Mouse (Mus musculus) C2C12 (cell line): ENCODE results near the gene Atp5d. TPM values are rescaled to one million over a fixed set of nuclear protein-coding genes. Genes with fewer than 3 reads are reported as not detected.
A peak's percentile ranks its signal among the peaks of the same experiment; 100 is the strongest.

ENCODE experiments used
- H3K27me3 ChIP-seq: one replicate; pipeline ENCODE4 v1.6.1; 2011; ENCODE audit not compliant: control insufficient read depth, insufficient read depth, insufficient read length
- H3K36me3 ChIP-seq: one replicate; pipeline ENCODE4 v1.6.1; 2011; ENCODE audit not compliant: control insufficient read depth, insufficient read depth
- H3K4me3 ChIP-seq: one replicate; pipeline ENCODE4 v1.5.1; 2011; ENCODE audit warnings: mild to moderate bottlenecking, control low read depth; ENCODE audit not compliant: poor library complexity, insufficient read depth, severe bottlenecking
- H3K79me2 ChIP-seq: one replicate; pipeline ENCODE4 v1.6.1; 2011; ENCODE audit not compliant: control insufficient read depth, insufficient read depth
- H3K79me3 ChIP-seq: one replicate; pipeline ENCODE4 v1.6.1; 2011; ENCODE audit warnings: low read depth, control low read depth
- H3ac ChIP-seq: one replicate; pipeline ENCODE3; 2011; ENCODE audit warnings: low read depth; ENCODE audit not compliant: control insufficient read depth, insufficient read length
- CEBPB ChIP-seq: IDR thresholded peaks from one replicate; pipeline ENCODE4 v1.6.1; 2011; ENCODE audit warnings: low read depth, mild to moderate bottlenecking, control low read depth, moderate library complexity
- CTCF ChIP-seq: IDR thresholded peaks from one replicate; pipeline ENCODE4 v1.5.1; 2011; ENCODE audit not compliant: control insufficient read depth, insufficient read depth, insufficient read length
- FOSL1 ChIP-seq: IDR thresholded peaks from one replicate; pipeline ENCODE4 v1.8.0; 2011; ENCODE audit warnings: mild to moderate bottlenecking, low read length; ENCODE audit not compliant: poor library complexity, insufficient read depth, severe bottlenecking
- MAX ChIP-seq: IDR thresholded peaks from one replicate; pipeline ENCODE4 v1.6.1; 2011; ENCODE audit warnings: mild to moderate bottlenecking, control low read depth
- MYOD1 ChIP-seq: IDR thresholded peaks from one replicate; pipeline ENCODE4 v1.6.1; 2011; ENCODE audit warnings: low read depth; ENCODE audit not compliant: control insufficient read depth, insufficient read length
- MYOG ChIP-seq: IDR thresholded peaks from one replicate; pipeline ENCODE4 v1.6.1; 2011; ENCODE audit not compliant: control insufficient read depth, insufficient read length; ENCODE audit errors: extremely low read depth
- USF1 ChIP-seq: IDR thresholded peaks from one replicate; pipeline ENCODE4 v1.6.1; 2011; ENCODE audit warnings: low read depth, mild to moderate bottlenecking, control low read depth, moderate library complexity
- polyA plus RNA-seq: library from polyadenylated mRNA; unstranded; fragments of >200 nt; fragmentation: generic; extraction: Trizol; gene quantifications from one replicate; pipeline ENCODE4 v1.2.1, GENCODE M21; 2012; ENCODE audit warnings: missing spikeins

Gene Atp5d
- polyA plus RNA-seq, 1 experiment = 720 TPM

DNA sequence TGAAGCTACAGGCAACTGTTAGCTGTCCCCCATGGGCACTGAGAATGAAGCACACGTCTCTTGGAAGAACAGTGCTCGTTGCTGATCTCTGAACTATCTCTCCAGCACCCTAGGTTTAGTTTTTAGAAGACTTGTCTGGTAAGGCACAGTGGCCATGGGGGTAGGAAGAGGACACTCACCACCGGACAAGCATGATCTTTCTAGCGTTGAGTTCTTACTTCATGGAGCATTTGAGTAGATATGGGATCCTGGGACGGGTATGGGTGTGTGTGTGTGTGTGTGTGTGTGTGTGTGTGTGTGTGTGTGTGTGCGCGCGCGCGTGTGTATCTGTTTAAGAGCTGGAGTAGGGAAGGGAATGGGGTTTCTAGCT, 2.2 kb downstream of the Atp5d start, which contains the start of gene Cbarp:
Cbarp (minus strand) TSS at position 170 of the 370 bp plus-strand sequence.
- Histone ChIP-seq H3K79me3 (peaks cover 26% of the 10 kb centered on the region), H3K36me3 (peaks cover 24% of the 10 kb centered on the region), H3K79me2 (peaks cover 36% of the 10 kb centered on the region), H3K27me3 (no peaks in the 10 kb centered on the region), H3ac (peak within 1 kb of the TSS; percentile 39), H3K4me3 (peak within 1 kb of the TSS; percentile 79)
- TF ChIP-seq MYOD1 (no peak), CEBPB (no peak), FOSL1 (no peak), USF1 (no peak), MAX (no peak), MYOG (no peak), CTCF (no peak)

DNA sequence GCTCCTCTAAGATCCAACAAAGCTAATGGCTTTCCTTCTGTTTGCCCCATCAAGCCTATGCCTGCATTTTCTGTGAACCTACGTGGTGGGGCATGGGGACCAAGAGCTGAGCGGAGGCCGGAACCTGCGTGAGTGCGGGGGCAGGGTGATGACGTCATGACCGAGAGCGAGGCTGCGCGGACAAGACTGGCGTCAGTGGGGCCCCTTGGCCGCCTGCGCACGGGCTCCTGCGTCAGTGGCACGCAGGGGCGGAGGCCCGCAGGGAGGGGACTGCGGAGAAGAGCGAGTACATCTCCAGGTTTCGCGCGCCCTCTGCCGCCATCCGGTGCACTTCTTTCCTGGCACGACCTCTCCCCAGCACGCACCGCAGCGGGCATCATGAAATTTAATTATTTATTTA, 2.8 kb downstream of the Atp5d start:
- H3K79me2 ChIP-seq = peaks cover 42% of the 10 kb centered on the region

DNA sequence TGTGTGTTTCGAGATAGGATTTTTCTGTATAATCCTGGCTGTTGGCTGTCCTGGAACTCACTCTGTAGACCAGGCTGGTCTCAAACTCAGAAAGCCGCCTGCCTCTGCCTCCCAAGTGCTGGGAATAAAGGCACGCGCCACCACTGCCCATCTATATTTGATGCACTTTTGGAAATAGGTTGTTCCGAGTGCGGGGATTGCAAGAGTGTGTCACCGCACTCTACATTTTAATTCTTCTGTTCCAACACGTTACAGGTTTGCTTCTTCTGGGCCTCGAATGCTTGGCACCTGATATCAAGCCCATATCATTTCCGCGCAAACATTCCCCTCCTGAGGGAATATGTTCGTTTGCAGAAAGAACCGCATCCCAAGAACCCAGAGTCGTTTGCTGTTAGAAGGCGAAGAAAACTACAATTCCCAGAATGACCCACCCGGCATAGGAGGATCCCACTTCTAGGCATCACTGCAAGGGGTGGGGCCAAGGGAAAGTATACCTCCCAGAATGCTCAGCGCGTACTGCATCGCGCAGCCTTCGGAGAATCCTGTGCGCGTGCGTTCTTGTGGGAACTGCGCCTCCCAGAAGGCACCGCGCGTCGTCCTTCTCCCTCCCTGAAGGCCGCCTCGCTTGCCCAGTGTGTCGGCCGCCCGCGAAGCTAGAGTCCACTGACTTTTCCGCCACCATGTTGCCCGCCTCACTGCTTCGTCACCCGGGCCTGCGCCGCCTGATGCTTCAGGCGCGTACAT, 3.5 kb downstream of the Atp5d start:
- Histone ChIP-seq H3K79me3 (peaks cover 33% of the 10 kb centered on the region), H3K79me2 (peaks cover 49% of the 10 kb centered on the region), H3K27me3 (no peaks in the 10 kb centered on the region), H3K36me3 (peaks cover 34% of the 10 kb centered on the region), H3ac (peak overlapping the region; percentile 99), H3K4me3 (peak overlapping the region; percentile 79)
- TF ChIP-seq MAX (peak; percentile 94), CEBPB (no peak)

More for the DNA sequence above, 2.8 kb downstream of the Atp5d start:
- Histone ChIP-seq H3K4me3 (no peak overlapping the region), H3K36me3 (peaks cover 28% of the 10 kb centered on the region), H3K27me3 (no peaks in the 10 kb centered on the region), H3K79me3 (peaks cover 29% of the 10 kb centered on the region), H3ac (peak overlapping the region; percentile 39)
- TF ChIP-seq CTCF (peak; percentile 87), MAX (peak; percentile 66), MYOG (no peak)

DNA sequence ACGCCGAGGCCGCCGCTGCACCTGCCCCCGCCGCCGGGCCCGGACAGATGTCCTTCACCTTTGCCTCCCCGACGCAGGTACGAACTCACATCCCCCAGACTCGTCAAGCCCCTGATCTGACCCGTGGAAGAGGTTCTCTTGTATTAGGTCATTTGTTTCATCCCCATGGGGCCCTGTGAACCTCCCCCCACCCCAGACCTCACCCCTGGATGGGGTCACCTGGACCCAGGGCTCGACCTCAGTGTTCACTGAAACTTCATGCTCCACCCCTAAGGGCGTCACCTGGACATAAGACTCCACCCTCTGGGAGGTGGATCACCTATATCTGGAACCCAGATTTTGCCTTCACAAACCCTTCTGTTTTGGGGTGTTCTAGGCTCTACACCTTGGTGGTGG, 4.1 kb downstream of the Atp5d start:
- TF ChIP-seq MYOG (no peak), CEBPB (no peak), FOSL1 (no peak), USF1 (no peak), CTCF (no peak), MAX (no peak), MYOD1 (no peak)
- peak overlapping the region; percentile 79 for H3K4me3 ChIP-seq
- peaks cover 49% of the 10 kb centered on the region for H3K79me2 ChIP-seq
- peaks cover 34% of the 10 kb centered on the region for H3K36me3 ChIP-seq
- no peaks in the 10 kb centered on the region for H3K27me3 ChIP-seq
- peak overlapping the region; percentile 99 for H3ac ChIP-seq
- peaks cover 33% of the 10 kb centered on the region for H3K79me3 ChIP-seq

DNA sequence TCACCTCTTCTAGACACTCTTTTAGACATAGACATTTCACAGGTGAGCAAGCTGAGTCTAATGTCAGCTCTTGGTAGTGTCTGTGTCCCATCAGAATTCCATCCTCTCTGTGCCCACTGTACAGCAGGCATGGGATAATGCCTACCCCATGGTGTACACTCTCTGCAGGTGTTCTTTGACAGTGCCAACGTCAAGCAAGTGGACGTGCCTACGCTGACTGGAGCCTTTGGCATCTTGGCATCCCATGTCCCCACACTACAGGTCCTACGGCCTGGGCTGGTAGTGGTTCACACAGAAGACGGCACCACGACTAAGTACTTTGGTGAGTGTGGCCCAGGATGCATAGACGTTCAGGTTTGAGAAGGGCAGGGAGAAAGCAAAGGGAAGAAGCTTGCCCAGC, 5.2 kb downstream of the Atp5d start:
- peaks cover 34% of the 10 kb centered on the region for H3K36me3 ChIP-seq
- peaks cover 51% of the 10 kb centered on the region for H3K79me2 ChIP-seq
- H3ac ChIP-seq = peak overlapping the region; percentile 26
- H3K27me3 ChIP-seq = no peaks in the 10 kb centered on the region
- H3K79me3 ChIP-seq = peaks cover 33% of the 10 kb centered on the region
- no peak overlapping the region for H3K4me3 ChIP-seq
- TF ChIP-seq CTCF (no peak), FOSL1 (no peak), CEBPB (no peak), USF1 (no peak), MYOD1 (no peak), MYOG (no peak), MAX (no peak)

DNA sequence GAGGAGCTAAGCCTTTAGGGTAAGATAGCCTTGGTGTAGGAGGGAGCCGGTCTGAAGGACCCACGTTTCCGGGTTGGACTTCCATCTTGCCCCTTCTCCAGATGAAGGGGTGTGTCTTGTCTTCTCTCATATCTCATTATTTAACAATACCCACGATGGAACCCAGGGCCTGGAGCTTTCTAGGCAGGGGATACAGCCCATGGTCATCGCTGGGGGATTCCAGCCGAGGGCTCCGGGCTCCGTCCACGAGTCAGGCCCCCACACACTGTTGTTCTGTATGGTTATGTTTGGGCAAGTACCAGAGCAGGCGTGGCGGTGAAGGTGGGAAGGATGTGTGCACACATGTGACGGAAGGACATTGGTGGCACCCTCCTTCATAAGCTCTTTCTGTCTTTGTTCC, 5.7 kb downstream of the Atp5d start:
- peaks cover 33% of the 10 kb centered on the region for H3K79me3 ChIP-seq
- H3K36me3 ChIP-seq = peaks cover 34% of the 10 kb centered on the region
- peaks cover 56% of the 10 kb centered on the region for H3K79me2 ChIP-seq
- H3K27me3 ChIP-seq = no peaks in the 10 kb centered on the region
- no peak overlapping the region for H3ac ChIP-seq
- no peak overlapping the region for H3K4me3 ChIP-seq
- TF ChIP-seq MYOG (no peak), CTCF (no peak), FOSL1 (no peak), MAX (no peak), USF1 (no peak), CEBPB (no peak), MYOD1 (no peak)
